Mouse (Mus musculus) forebrain, embryonic 14.5 days (tissue): ENCODE data around the gene Recql5. TPM values are rescaled to one million over a fixed set of nuclear protein-coding genes. Genes with fewer than 3 reads are reported as not detected.
A peak's percentile ranks its signal among the peaks of the same experiment; 100 is the strongest.

Experiments used
- ATAC-seq: fragments of 200-750 bp; cut with Nextera tagmentation; 2 replicates; pipeline ENCODE4 v1.8.0; 2017; ENCODE audit warnings: mild to moderate bottlenecking, moderate library complexity
- DNase-seq: peaks from one replicate; pipeline ENCODE4 v3.0.0-alpha.2; 2015; ENCODE audit warnings: low spot score
- H3K27ac ChIP-seq: fragments of 300-500 bp; sonication (generic); 2 replicates; pipeline ENCODE4 v1.5.1; 2014; ENCODE audit warnings: low read depth, mild to moderate bottlenecking, control low read depth, low read length, moderate library complexity
- H3K27me3 ChIP-seq: fragments of 300-500 bp; sonication (generic); replicated peaks from 2 replicates; pipeline ENCODE4 v1.6.1; 2014; ENCODE audit warnings: low read length, control low read depth, mixed read lengths; ENCODE audit not compliant: control insufficient read depth, insufficient read depth
- H3K36me3 ChIP-seq: fragments of 300-500 bp; sonication (generic); 2 replicates; pipeline ENCODE4 v1.6.1; 2014; ENCODE audit warnings: low read length, control low read depth; ENCODE audit not compliant: control insufficient read depth, insufficient read depth
- H3K4me1 ChIP-seq: fragments of 300-500 bp; sonication (generic); 2 replicates; pipeline ENCODE4 v1.6.1; 2014; ENCODE audit warnings: antibody characterized with exemption, low read length, control low read depth; ENCODE audit not compliant: control insufficient read depth, insufficient read depth
- H3K4me2 ChIP-seq: fragments of 300-500 bp; sonication (generic); 2 replicates; pipeline ENCODE4 v1.6.1; 2014; ENCODE audit warnings: mild to moderate bottlenecking, control low read depth, low read length
- H3K4me3 ChIP-seq: fragments of 300-500 bp; sonication (generic); 2 replicates; pipeline ENCODE4 v1.5.1; 2014; ENCODE audit warnings: low read depth, low read length, control low read depth
- H3K9ac ChIP-seq: fragments of 300-500 bp; sonication (generic); 2 replicates; pipeline ENCODE4 v1.6.1; 2014; ENCODE audit warnings: mild to moderate bottlenecking, low read length, control low read depth, moderate library complexity
- H3K9me3 ChIP-seq: fragments of 300-500 bp; sonication (generic); replicated peaks from 2 replicates; pipeline ENCODE4 v1.6.1; 2016; ENCODE audit warnings: low read length, control low read depth, mixed read lengths; ENCODE audit not compliant: control insufficient read depth
- WGBS: fragments of 180-500 bp; shearing (Covaris S2); extraction: QIAGEN DNeasy Blood & Tissue Kit; methylation state at CpG from one replicate; pipeline ENCODE4 v1.1.7; 2014; 5-methylcytosine and 5-hydroxymethylcytosine counted together
- polyA plus RNA-seq: library from polyadenylated mRNA; unstranded; fragments of >200 nt; fragmentation: Nextera tagmentation; extraction: Ambion mirVana; gene quantifications from 2 replicates; pipeline ENCODE4 v1.2.1, GENCODE M21; 2014

Recql5 gene
- polyA plus RNA-seq, 1 experiment from 2014 or later = 16.5 TPM

GRCm38 (mm10) chr11:115946221-115946828 is 13.0 kb upstream of the Recql5 start:
- no peak overlapping the region for H3K4me3 ChIP-seq
- peaks cover 90% of the 10 kb centered on the region for H3K36me3 ChIP-seq
- no peaks in the 10 kb centered on the region for H3K9me3 ChIP-seq
- DNase-seq (peak; percentile 13), ATAC-seq (no peak)
- no peaks in the 10 kb centered on the region for H3K4me1 ChIP-seq
- H3K9ac ChIP-seq = no peak overlapping the region
- no peak overlapping the region for H3K4me2 ChIP-seq
- 85% methylated on average over 9 of the region's 9 CpGs for WGBS
- H3K27ac ChIP-seq = no peak overlapping the region
- H3K27me3 ChIP-seq = no peaks in the 10 kb centered on the region

- no peak overlapping the region for H3K4me2 ChIP-seq
- peaks cover 90% of the 10 kb centered on the region for H3K36me3 ChIP-seq
- WGBS = 91% methylated on average over 8 of the region's 8 CpGs
- no peak overlapping the region for H3K4me3 ChIP-seq
- H3K9ac ChIP-seq = no peak overlapping the region
- no peak for ATAC-seq
- no peak overlapping the region for H3K27ac ChIP-seq
- H3K4me1 ChIP-seq = no peaks in the 10 kb centered on the region
- no peaks in the 10 kb centered on the region for H3K9me3 ChIP-seq
- no peaks in the 10 kb centered on the region for H3K27me3 ChIP-seq
- no peak for DNase-seq
These were observed 12.0 kb upstream of the Recql5 start for GRCm38 (mm10) chr11:115945247-115945646.

- DNase-seq = no peak
- Histone ChIP-seq H3K36me3 (peaks cover 93% of the 10 kb centered on the region), H3K27me3 (no peaks in the 10 kb centered on the region), H3K9ac (no peak overlapping the region), H3K4me1 (no peaks in the 10 kb centered on the region), H3K4me3 (no peak overlapping the region), H3K27ac (no peak overlapping the region), H3K4me2 (no peak overlapping the region), H3K9me3 (no peaks in the 10 kb centered on the region)
- WGBS = 97% methylated on average over 7 of the region's 7 CpGs
- ATAC-seq = no peak
These were observed 8.7 kb upstream of the Recql5 start for GRCm38 (mm10) chr11:115941980-115942379.

- 35% methylated on average over 6 of the region's 6 CpGs for WGBS
- H3K4me3 ChIP-seq = no peak overlapping the region
- peak; percentile 86 for DNase-seq
- H3K36me3 ChIP-seq = peaks cover 86% of the 10 kb centered on the region
- ATAC-seq = no peak
- no peaks in the 10 kb centered on the region for H3K9me3 ChIP-seq
- H3K4me2 ChIP-seq = no peak overlapping the region
- H3K27ac ChIP-seq = no peak overlapping the region
- H3K27me3 ChIP-seq = no peaks in the 10 kb centered on the region
- no peak overlapping the region for H3K9ac ChIP-seq
- peaks cover under 1% of the 10 kb centered on the region for H3K4me1 ChIP-seq
These were observed 6.5 kb upstream of the Recql5 start for GRCm38 (mm10) chr11:115939690-115940329.

- Histone ChIP-seq H3K9ac (peak overlapping the region; percentile 81), H3K4me2 (peak overlapping the region; percentile 94), H3K27ac (peak overlapping the region; percentile 45; the same call in 1 of the 2 replicates), H3K4me3 (peak overlapping the region; percentile 91), H3K9me3 (no peaks in the 10 kb centered on the region), H3K36me3 (peaks cover 32% of the 10 kb centered on the region), H3K4me1 (peaks cover 17% of the 10 kb centered on the region), H3K27me3 (no peaks in the 10 kb centered on the region)
- DNase-seq (no peak), ATAC-seq (peak; percentile 61)
- WGBS = 1% methylated on average over 16 of the region's 16 CpGs
These were observed 452 bp upstream of the Recql5 start for GRCm38 (mm10) chr11:115933747-115934110.

GRCm38 (mm10) chr11:115931235-115931634 is 2.0 kb downstream of the Recql5 start:
- peaks cover 17% of the 10 kb centered on the region for H3K4me1 ChIP-seq
- no peak overlapping the region for H3K9ac ChIP-seq
- peaks cover 28% of the 10 kb centered on the region for H3K36me3 ChIP-seq
- H3K9me3 ChIP-seq = no peaks in the 10 kb centered on the region
- H3K4me3 ChIP-seq = no peak overlapping the region
- WGBS = 69% methylated on average over 3 of the region's 3 CpGs
- no peak overlapping the region for H3K4me2 ChIP-seq
- no peaks in the 10 kb centered on the region for H3K27me3 ChIP-seq
- no peak overlapping the region for H3K27ac ChIP-seq
- DNase-seq (no peak), ATAC-seq (no peak)

- Histone ChIP-seq H3K27me3 (no peaks in the 10 kb centered on the region), H3K9ac (no peak overlapping the region), H3K27ac (no peak overlapping the region), H3K4me3 (no peak overlapping the region), H3K9me3 (no peaks in the 10 kb centered on the region), H3K4me2 (no peak overlapping the region), H3K4me1 (peaks cover 16% of the 10 kb centered on the region), H3K36me3 (peaks cover 22% of the 10 kb centered on the region)
- no peak for ATAC-seq
- WGBS = 59% methylated on average over 3 of the region's 3 CpGs
- no peak for DNase-seq
These were observed 3.5 kb downstream of the Recql5 start for GRCm38 (mm10) chr11:115929818-115930217.

GRCm38 (mm10) chr11:115929031-115929430 is 4.2 kb downstream of the Recql5 start:
- Histone ChIP-seq H3K9ac (no peak overlapping the region), H3K27me3 (no peaks in the 10 kb centered on the region), H3K4me2 (no peak overlapping the region), H3K9me3 (no peaks in the 10 kb centered on the region), H3K27ac (no peak overlapping the region), H3K4me1 (peaks cover 8% of the 10 kb centered on the region), H3K4me3 (no peak overlapping the region), H3K36me3 (peaks cover 26% of the 10 kb centered on the region)
- DNase-seq (no peak), ATAC-seq (no peak)
- WGBS = 93% methylated on average over 8 of the region's 8 CpGs

- WGBS = 100% methylated on average over 1 of the region's 1 CpGs
- no peak overlapping the region for H3K4me2 ChIP-seq
- no peaks in the 10 kb centered on the region for H3K9me3 ChIP-seq
- H3K27ac ChIP-seq = no peak overlapping the region
- H3K4me3 ChIP-seq = no peak overlapping the region
- peaks cover 39% of the 10 kb centered on the region for H3K36me3 ChIP-seq
- H3K4me1 ChIP-seq = no peaks in the 10 kb centered on the region
- H3K27me3 ChIP-seq = no peaks in the 10 kb centered on the region
- no peak for ATAC-seq
- DNase-seq = no peak
- H3K9ac ChIP-seq = no peak overlapping the region
These were observed 11.3 kb downstream of the Recql5 start for GRCm38 (mm10) chr11:115921986-115922385.
